Mouse (Mus musculus): ENCODE measurements around the gene Gm38392. TPM values are rescaled to one million over a fixed set of nuclear protein-coding genes. Genes with fewer than 3 reads are reported as not detected.

Gene Gm38392
- polyA plus RNA-seq, 1 experiment: not detected

GRCm38 (mm10) chr3:88210121-88210520 is 76.9 kb downstream of the Gm38392 start:
- Histone ChIP-seq H3K4me1 (ENCODE audit: control insufficient read depth, insufficient read depth, low read length) (peaks cover 7% of the 10 kb centered on the region), H3K4me3 (ENCODE audit: insufficient read depth, low read length) (no peak overlapping the region), H3K27ac (ENCODE audit: insufficient read depth, low read length) (no peak overlapping the region)
- TF ChIP-seq CTCF (IDR thresholded peaks at IDR 0.05; ENCODE audit: borderline replicate concordance, insufficient read depth, low read length) (no peak), POLR2A (IDR thresholded peaks at IDR 0.05; ENCODE audit: low read depth, low read length) (no peak)

- no peak overlapping the region for H3K27ac ChIP-seq (ENCODE audit: insufficient read depth, low read length)
- TF ChIP-seq POLR2A (IDR thresholded peaks at IDR 0.05; ENCODE audit: low read depth, low read length) (no peak), CTCF (IDR thresholded peaks at IDR 0.05; ENCODE audit: borderline replicate concordance, insufficient read depth, low read length) (no peak)
- no peak overlapping the region for H3K4me3 ChIP-seq (ENCODE audit: insufficient read depth, low read length)
- peaks cover 7% of the 10 kb centered on the region for H3K4me1 ChIP-seq (ENCODE audit: control insufficient read depth, insufficient read depth, low read length)
These were observed 77.7 kb downstream of the Gm38392 start for GRCm38 (mm10) chr3:88209306-88209705.

GRCm38 (mm10) chr3:88208226-88208720 is 78.7 kb downstream of the Gm38392 start:
- Histone ChIP-seq H3K4me3 (ENCODE audit: insufficient read depth, low read length) (no peak overlapping the region), H3K27ac (ENCODE audit: insufficient read depth, low read length) (no peak overlapping the region), H3K4me1 (ENCODE audit: control insufficient read depth, insufficient read depth, low read length) (peaks cover 7% of the 10 kb centered on the region)
- no peak for TF ChIP-seq POLR2A (IDR thresholded peaks at IDR 0.05; ENCODE audit: low read depth, low read length)
- no peak for TF ChIP-seq CTCF (IDR thresholded peaks at IDR 0.05; ENCODE audit: borderline replicate concordance, insufficient read depth, low read length)

GRCm38 (mm10) chr3:88207451-88208100 is 79.4 kb downstream of the Gm38392 start:
- H3K27ac ChIP-seq (ENCODE audit: insufficient read depth, low read length): no peak overlapping the region
- H3K4me1 ChIP-seq (ENCODE audit: control insufficient read depth, insufficient read depth, low read length): peaks cover 7% of the 10 kb centered on the region

GRCm38 (mm10) chr3:88206901-88207371 is 80.1 kb downstream of the Gm38392 start:
- TF ChIP-seq POLR2A (IDR thresholded peaks at IDR 0.05; ENCODE audit: low read depth, low read length) (no peak), CTCF (IDR thresholded peaks at IDR 0.05; ENCODE audit: borderline replicate concordance, insufficient read depth, low read length) (no peak)
- Histone ChIP-seq H3K27ac (ENCODE audit: insufficient read depth, low read length) (no peak overlapping the region), H3K4me1 (ENCODE audit: control insufficient read depth, insufficient read depth, low read length) (peaks cover 7% of the 10 kb centered on the region), H3K4me3 (ENCODE audit: insufficient read depth, low read length) (no peak overlapping the region)

More at GRCm38 (mm10) chr3:88207451-88208100, 79.4 kb downstream of the Gm38392 start:
- no peak overlapping the region for H3K4me3 ChIP-seq (ENCODE audit: insufficient read depth, low read length)
- no peak for TF ChIP-seq POLR2A (IDR thresholded peaks at IDR 0.05; ENCODE audit: low read depth, low read length)
- no peak for TF ChIP-seq CTCF (IDR thresholded peaks at IDR 0.05; ENCODE audit: borderline replicate concordance, insufficient read depth, low read length)

GRCm38 (mm10) chr3:88206500-88206899 is 80.5 kb downstream of the Gm38392 start:
- no peak overlapping the region for H3K27ac ChIP-seq (ENCODE audit: insufficient read depth, low read length)
- TF ChIP-seq POLR2A (IDR thresholded peaks at IDR 0.05; ENCODE audit: low read depth, low read length) (no peak), CTCF (IDR thresholded peaks at IDR 0.05; ENCODE audit: borderline replicate concordance, insufficient read depth, low read length) (no peak)
- no peak overlapping the region for H3K4me3 ChIP-seq (ENCODE audit: insufficient read depth, low read length)
- peaks cover 7% of the 10 kb centered on the region for H3K4me1 ChIP-seq (ENCODE audit: control insufficient read depth, insufficient read depth, low read length)

- TF ChIP-seq CTCF (IDR thresholded peaks at IDR 0.05; ENCODE audit: borderline replicate concordance, insufficient read depth, low read length): no peak
- no peak for TF ChIP-seq POLR2A (IDR thresholded peaks at IDR 0.05; ENCODE audit: low read depth, low read length)
- H3K4me3 ChIP-seq (ENCODE audit: insufficient read depth, low read length): no peak overlapping the region
These were observed 81.2 kb downstream of the Gm38392 start for GRCm38 (mm10) chr3:88205563-88206491.

GRCm38 (mm10) chr3:88205176-88205562 is 81.8 kb downstream of the Gm38392 start:
- H3K4me1 ChIP-seq (ENCODE audit: control insufficient read depth, insufficient read depth, low read length): peaks cover 6% of the 10 kb centered on the region
- TF ChIP-seq POLR2A (IDR thresholded peaks at IDR 0.05; ENCODE audit: low read depth, low read length) (no peak), CTCF (IDR thresholded peaks at IDR 0.05; ENCODE audit: borderline replicate concordance, insufficient read depth, low read length) (no peak)
- no peak overlapping the region for H3K4me3 ChIP-seq (ENCODE audit: insufficient read depth, low read length)
- H3K27ac ChIP-seq (ENCODE audit: insufficient read depth, low read length): no peak overlapping the region

More at GRCm38 (mm10) chr3:88205563-88206491, 81.2 kb downstream of the Gm38392 start:
- Histone ChIP-seq H3K4me1 (ENCODE audit: control insufficient read depth, insufficient read depth, low read length) (peaks cover 7% of the 10 kb centered on the region), H3K27ac (ENCODE audit: insufficient read depth, low read length) (no peak overlapping the region)

- Histone ChIP-seq H3K27ac (ENCODE audit: insufficient read depth, low read length) (no peak overlapping the region), H3K4me3 (ENCODE audit: insufficient read depth, low read length) (no peak overlapping the region), H3K4me1 (ENCODE audit: control insufficient read depth, insufficient read depth, low read length) (peaks cover 1% of the 10 kb centered on the region; the same call in 1 of the 2 replicates)
- TF ChIP-seq CTCF (IDR thresholded peaks at IDR 0.05; ENCODE audit: borderline replicate concordance, insufficient read depth, low read length) (no peak), POLR2A (IDR thresholded peaks at IDR 0.05; ENCODE audit: low read depth, low read length) (no peak)
These were observed 82.3 kb downstream of the Gm38392 start for GRCm38 (mm10) chr3:88204751-88205150.
